Mouse (Mus musculus) heart, adult 2 months (tissue): ENCODE measurements at regions not wholly inside any gene's neighbourhood (a gene's known extent, or its start where the extent isn't known, plus 50 kb on each side); places are given as distances from the start of the nearest gene placed in this dataset.

Source experiments
- DNase-seq, 2 experiments: peaks; one replicate each; pipeline ENCODE4 v3.0.0; 2021
- H3K27ac ChIP-seq: fragments of 200-600 bp; 2 replicates; pipeline ENCODE4 v1.8.1; 2022
- H3K27me3 ChIP-seq: fragments of 200-500 bp; 2 replicates; pipeline ENCODE4 v1.6.1; 2012; ENCODE audit warnings: mild to moderate bottlenecking, low read length, inconsistent platforms, mixed read lengths; ENCODE audit not compliant: control insufficient read depth, insufficient read depth
- H3K36me3 ChIP-seq: fragments of 200-500 bp; 2 replicates; pipeline ENCODE4 v1.6.1; 2012; ENCODE audit warnings: low read length, inconsistent platforms; ENCODE audit not compliant: control insufficient read depth, insufficient read depth
- H3K4me1 ChIP-seq: fragments of 200-500 bp; 2 replicates; pipeline ENCODE4 v1.6.1; 2011; ENCODE audit warnings: low read length; ENCODE audit not compliant: control insufficient read depth, insufficient read depth
- H3K4me3 ChIP-seq: fragments of 200-600 bp; 2 replicates; pipeline ENCODE4 v1.8.1; 2022
- H3K79me2 ChIP-seq: fragments of 200-500 bp; replicated peaks from 2 replicates; pipeline ENCODE4 v1.6.1; 2012; ENCODE audit warnings: mild to moderate bottlenecking, inconsistent platforms, low read length, moderate library complexity, mixed read lengths; ENCODE audit not compliant: control insufficient read depth, insufficient read depth
- H3K9ac ChIP-seq: fragments of 200-500 bp; 2 replicates; pipeline ENCODE4 v1.6.1; 2012; ENCODE audit warnings: low read depth, mild to moderate bottlenecking, control low read depth, inconsistent platforms, low read length, mixed read lengths
- CTCF ChIP-seq: fragments of 200-600 bp; IDR thresholded peaks from 2 replicates; pipeline ENCODE4 v1.8.1; 2022; ENCODE audit warnings: antibody characterized with exemption, mild to moderate bottlenecking, moderate library complexity
- EP300 ChIP-seq: fragments of 200-500 bp; IDR thresholded peaks from 2 replicates; pipeline ENCODE4 v1.6.1; 2011; ENCODE audit warnings: low read depth, low read length, control low read depth; ENCODE audit not compliant: insufficient read depth
- POLR2A ChIP-seq: fragments of 200-500 bp; IDR thresholded peaks from 2 replicates; pipeline ENCODE4 v1.6.1; 2011; ENCODE audit warnings: mild to moderate bottlenecking, low read depth, low read length, control low read depth; ENCODE audit not compliant: insufficient read depth
- WGBS: fragments of 180-500 bp; shearing (Covaris S2); methylation state at CpG from one replicate; pipeline ENCODE4 v1.1.7; 2018; 5-methylcytosine and 5-hydroxymethylcytosine counted together
- intact Hi-C: fragments of 180-260 bp; cut with DNase I; formaldehyde crosslinking; loops from one replicate; pipeline ENCODE4 v1.15.1; 2025

- Histone ChIP-seq H3K27ac (peak overlapping the region; percentile 36; the same call in 1 of the 2 replicates), H3K79me2 (no peaks in the 10 kb centered on the region), H3K36me3 (no peaks in the 10 kb centered on the region; the same call in none of the 2 replicates), H3K4me3 (no peak overlapping the region), H3K9ac (no peak overlapping the region), H3K27me3 (no peaks in the 10 kb centered on the region), H3K4me1 (peaks cover 8% of the 10 kb centered on the region)
- WGBS: 27% methylated on average over 4 of the region's 4 CpGs
- no peak for TF ChIP-seq POLR2A
- no peak for TF ChIP-seq CTCF
- TF ChIP-seq EP300: no peak
- DNase-seq: no peak
- intact Hi-C loops: loop anchor here (10.0 kb wide), 1 partner anchor 203 kb away; the partner anchor contains the start of gene Fam78b
Measured at GRCm38 (mm10) chr1:166801929-166802328, 120.3 kb upstream of the Fmo9 start.

GRCm38 (mm10) chr1:166803928-166804327, 122.3 kb upstream of the Fmo9 start:
- DNase-seq: no peak
- Histone ChIP-seq H3K36me3 (no peaks in the 10 kb centered on the region; the same call in none of the 2 replicates), H3K4me3 (no peak overlapping the region), H3K9ac (no peak overlapping the region), H3K27ac (no peak overlapping the region), H3K27me3 (no peaks in the 10 kb centered on the region), H3K4me1 (peaks cover 14% of the 10 kb centered on the region), H3K79me2 (no peaks in the 10 kb centered on the region)
- TF ChIP-seq EP300 (no peak), CTCF (no peak), POLR2A (no peak)
- WGBS: 46% methylated on average over 2 of the region's 2 CpGs
- intact Hi-C loops: loop anchor here (10.0 kb wide), 1 partner anchor 201 kb away; the partner anchor contains the start of gene Fam78b

- Histone ChIP-seq H3K79me2 (no peaks in the 10 kb centered on the region), H3K27ac (no peak overlapping the region), H3K36me3 (no peaks in the 10 kb centered on the region; the same call in none of the 2 replicates), H3K4me1 (peaks cover 15% of the 10 kb centered on the region), H3K9ac (no peak overlapping the region), H3K27me3 (no peaks in the 10 kb centered on the region), H3K4me3 (no peak overlapping the region)
- 64% methylated on average over 1 of the region's 1 CpGs for WGBS
- intact Hi-C loops: loop anchor here (10.0 kb wide), 1 partner anchor 200 kb away; the partner anchor contains the start of gene Fam78b
- no peak for TF ChIP-seq POLR2A
- TF ChIP-seq EP300: no peak
- TF ChIP-seq CTCF: no peak
- DNase-seq: no peak
Measured at GRCm38 (mm10) chr1:166804333-166804732, 122.7 kb upstream of the Fmo9 start.

- WGBS: 38% methylated on average over 7 of the region's 7 CpGs
- Histone ChIP-seq H3K79me2 (no peaks in the 10 kb centered on the region), H3K36me3 (no peaks in the 10 kb centered on the region), H3K4me1 (peaks cover 13% of the 10 kb centered on the region), H3K9ac (no peak overlapping the region), H3K4me3 (no peak overlapping the region), H3K27me3 (no peaks in the 10 kb centered on the region), H3K27ac (peak overlapping the region; percentile 83)
- TF ChIP-seq CTCF (peak; percentile 30; the same call in 1 of the 2 replicates), EP300 (no peak), POLR2A (no peak)
- DNase-seq: peak in 1 of 2 experiments; percentile 21
- intact Hi-C loops: loop anchor here (10.0 kb wide), 1 partner anchor 197 kb away; the partner anchor contains the start of gene Fam78b
Measured at GRCm38 (mm10) chr1:166807163-166807945, 125.7 kb upstream of the Fmo9 start.

GRCm38 (mm10) chr1:166811341-166812071, 129.9 kb upstream of the Fmo9 start:
- peaks cover 13% of the 10 kb centered on the region for H3K4me1 ChIP-seq
- H3K79me2 ChIP-seq: no peaks in the 10 kb centered on the region
- 50% methylated on average over 9 of the region's 9 CpGs for WGBS
- H3K27ac ChIP-seq: no peak overlapping the region
- no peak overlapping the region for H3K4me3 ChIP-seq
- no peaks in the 10 kb centered on the region for H3K27me3 ChIP-seq
- intact Hi-C loops: no loop called here
- TF ChIP-seq EP300 (no peak), POLR2A (no peak), CTCF (no peak)
- H3K9ac ChIP-seq: no peak overlapping the region
- H3K36me3 ChIP-seq: no peaks in the 10 kb centered on the region
- no peak for DNase-seq
